Mouse (Mus musculus): ENCODE results near the gene Brd2.

Brd2 gene

GRCm38 (mm10) chr17:34131911-34132310, 9.5 kb upstream of the Brd2 start:
- DNase-seq (ENCODE audit: low spot score in 2 of 2), result no peak

- no peak for DNase-seq (ENCODE audit: low spot score in 2 of 2)
Measured at GRCm38 (mm10) chr17:34130073-34130947, 7.9 kb upstream of the Brd2 start.

- DNase-seq (ENCODE audit: low spot score in 2 of 2), result no peak
Measured at GRCm38 (mm10) chr17:34128944-34129791, 6.7 kb upstream of the Brd2 start.

GRCm38 (mm10) chr17:34128264-34128937, 6.0 kb upstream of the Brd2 start:
- DNase-seq (ENCODE audit: low spot score in 2 of 2), result no peak

GRCm38 (mm10) chr17:34127475-34127874, 5.0 kb upstream of the Brd2 start:
- peak; percentile 56 to 61 for DNase-seq (ENCODE audit: low spot score in 2 of 2)

- no peak for DNase-seq (ENCODE audit: low spot score in 2 of 2)
Measured at GRCm38 (mm10) chr17:34126826-34127420, 4.5 kb upstream of the Brd2 start.

GRCm38 (mm10) chr17:34124649-34125048, 2.2 kb upstream of the Brd2 start:
- DNase-seq (ENCODE audit: low spot score in 2 of 2), result no peak

GRCm38 (mm10) chr17:34123518-34123917, 1.1 kb upstream of the Brd2 start:
- DNase-seq (ENCODE audit: low spot score in 2 of 2), result no peak

- no peak for DNase-seq (ENCODE audit: low spot score in 2 of 2)
Measured at GRCm38 (mm10) chr17:34123111-34123510, 677 bp upstream of the Brd2 start.

GRCm38 (mm10) chr17:34121879-34122187, 601 bp downstream of the Brd2 start:
- peak; percentile 27 to 47 for DNase-seq (ENCODE audit: low spot score in 2 of 2)

- peak; percentile 34 to 43 for DNase-seq (ENCODE audit: low spot score in 2 of 2)
Measured at GRCm38 (mm10) chr17:34121172-34121878, 1.1 kb downstream of the Brd2 start.

- peak; percentile 76 to 81 for DNase-seq (ENCODE audit: low spot score in 2 of 2)
Measured at GRCm38 (mm10) chr17:34120814-34121171, 1.6 kb downstream of the Brd2 start.

- DNase-seq (ENCODE audit: low spot score in 2 of 2), result peak; percentile 66 to 75
Measured at GRCm38 (mm10) chr17:34120180-34120723, 2.2 kb downstream of the Brd2 start.

- DNase-seq (ENCODE audit: low spot score in 2 of 2), result peak; percentile 97 to 98
Measured at GRCm38 (mm10) chr17:34119249-34120179, 2.9 kb downstream of the Brd2 start, which contains the start of gene H2-DMa. TSS of gene H2-DMa (plus strand) at chr17:34119541.

- DNase-seq (ENCODE audit: low spot score in 2 of 2), result no peak
Measured at GRCm38 (mm10) chr17:34118873-34119248, 3.6 kb downstream of the Brd2 start.

GRCm38 (mm10) chr17:34118113-34118872, 4.1 kb downstream of the Brd2 start:
- DNase-seq (ENCODE audit: low spot score in 2 of 2), result peak in 1 of 2 experiments; percentile 54

GRCm38 (mm10) chr17:34117421-34118112, 4.9 kb downstream of the Brd2 start:
- no peak for DNase-seq (ENCODE audit: low spot score in 2 of 2)

GRCm38 (mm10) chr17:34116736-34117370, 5.6 kb downstream of the Brd2 start:
- DNase-seq (ENCODE audit: low spot score in 2 of 2), result no peak

Measured in spleen, postnatal 14 days (tissue).